ENCODE assay signal across 14 mouse cellular contexts in the genomic region with DNA sequence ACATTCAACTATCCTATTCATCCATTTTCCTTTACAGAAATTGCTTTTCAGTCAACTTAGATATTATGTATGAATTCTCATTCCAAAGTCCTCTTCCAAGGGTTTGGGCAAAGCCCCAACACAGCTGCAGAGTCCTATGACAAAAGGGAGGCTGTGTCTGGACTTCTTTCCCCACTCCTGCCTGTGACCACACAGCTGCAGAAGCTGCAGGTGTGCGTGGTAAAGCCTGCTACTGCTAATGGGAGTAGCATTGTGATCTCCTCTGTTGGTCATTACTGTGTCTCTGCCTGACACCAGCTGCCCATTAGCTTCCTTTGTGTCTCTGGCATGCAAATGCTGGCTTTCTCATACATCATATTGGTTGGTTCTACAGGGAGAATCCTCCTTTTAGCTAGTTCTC.
A peak's percentile ranks its signal among the peaks of the same experiment; 100 is the strongest.
DNase-seq lines count a peak whose midpoint lies in the region; ATAC-seq lines count a peak whose summit lies in the region.
"Had no signal": no experiment of that assay in that cellular context is flagged by ENCODE, and none has a peak within 500 bp of the region (broad histone marks: within the 10 kb centered on the region; RNA-seq: fewer than 3 reads in every experiment).

No protein-coding gene starts in this region.

- H3K9ac ChIP-seq in neural tube, embryonic 15.5 days (replicated peaks), result no peak overlapping the region
- H3K9ac ChIP-seq: heart, embryonic 15.5 days; liver, postnatal 0 days had no signal

- ATAC-seq in neural tube, embryonic 15.5 days (ENCODE audit: low FRiP score), result peak; percentile 47; the same call in 1 of the 2 replicates
- ATAC-seq: intestine, postnatal 0 days; liver, postnatal 0 days had no signal

- no peaks in the 10 kb centered on the region for H3K9me3 ChIP-seq in neural tube, embryonic 15.5 days (replicated peaks)
- H3K9me3 ChIP-seq: heart, embryonic 15.5 days; midbrain, embryonic 10.5 days had no signal

- 18% methylated on average over 1 of the region's 1 CpGs for whole genome bisulfite sequencing in neural tube, embryonic 15.5 days

- peak; percentile 4 for DNase-seq in embryo, embryonic 10 days (ENCODE audit: low spot score)
- DNase-seq in embryo, embryonic 9.5 days (ENCODE audit: extremely low spot score), result no peak
- peak; percentile 11 to 19 for DNase-seq in left cerebral cortex, adult 9 months (ENCODE audit: low spot score in 2 of 2)
- no peak for DNase-seq in left cerebral cortex, postnatal 36 days (ENCODE audit: low spot score in 2 of 2)
- DNase-seq in frontal cortex, adult 2 months (ENCODE audit: extremely low spot score in 1 of 2, low spot score in 1 of 2), result peak; percentile 11 to 17
- no peak for DNase-seq in adrenal gland, postnatal 36 days
- no peak for DNase-seq in thymus, adult 18-20 months
- DNase-seq: cerebellum, adult 9-11 months; gastrocnemius, postnatal 36 days; liver, postnatal 0 days had no signal

- no peaks in the 10 kb centered on the region for H3K36me3 ChIP-seq in neural tube, embryonic 15.5 days
- H3K36me3 ChIP-seq: heart, embryonic 15.5 days; midbrain, embryonic 10.5 days had no signal

- no peak overlapping the region for H3K27ac ChIP-seq in neural tube, embryonic 15.5 days (replicated peaks)
- H3K27ac ChIP-seq: heart, embryonic 15.5 days; midbrain, embryonic 10.5 days had no signal

- H3K4me1 ChIP-seq in neural tube, embryonic 15.5 days, result peaks cover 4% of the 10 kb centered on the region; the same call in 1 of the 2 replicates
- H3K4me1 ChIP-seq: midbrain, embryonic 10.5 days had no signal

- H3K27me3 ChIP-seq in neural tube, embryonic 15.5 days (replicated peaks), result no peaks in the 10 kb centered on the region
- H3K27me3 ChIP-seq: heart, embryonic 15.5 days had no signal

- no peak overlapping the region for H3K4me2 ChIP-seq in neural tube, embryonic 15.5 days
- H3K4me2 ChIP-seq: heart, embryonic 15.5 days had no signal

- H3K4me3 ChIP-seq in neural tube, embryonic 15.5 days (replicated peaks), result no peak overlapping the region
- H3K4me3 ChIP-seq: heart, embryonic 15.5 days; midbrain, embryonic 10.5 days had no signal

- intact Hi-C loops in left cerebral cortex, postnatal 36 days (cut with DNase I), result no loop called here

Comparison
In these comparisons a context has a peak if more than half of its experiments do, and no peak if none do; other contexts are left out.
1. DNase-seq: peak in embryo, embryonic 10 days (single experiment), left cerebral cortex, adult 9 months (2 of 2) and frontal cortex, adult 2 months (2 of 2); none in embryo, embryonic 9.5 days (single experiment), left cerebral cortex, postnatal 36 days (0 of 2), adrenal gland, postnatal 36 days (0 of 2) and thymus, adult 18-20 months (0 of 2).